Comparison of ENCODE assay signal across 8 mouse cellular contexts in the genomic region with DNA sequence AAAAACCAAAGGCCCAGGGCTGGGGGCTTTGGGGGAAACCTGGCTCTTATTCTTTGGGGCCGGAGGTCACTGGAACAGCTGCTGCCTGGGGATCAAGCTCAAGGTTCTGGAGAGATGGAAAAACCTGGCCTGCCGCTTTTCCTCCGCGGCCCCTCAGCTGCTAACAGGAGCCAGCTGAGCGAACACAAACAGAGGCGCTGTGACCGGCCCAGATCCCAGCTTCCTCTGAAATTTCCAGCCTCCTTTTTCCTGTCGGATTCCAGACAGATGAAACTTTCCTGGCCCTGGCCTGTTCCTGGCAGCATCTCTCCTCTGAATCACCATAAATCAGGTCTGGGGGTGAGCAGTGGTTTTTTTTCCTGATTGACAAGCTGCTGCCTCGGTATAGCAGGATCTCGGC. TPM values are rescaled to one million over a fixed set of nuclear protein-coding genes. Genes with fewer than 3 reads are reported as not detected.
DNase-seq lines count a peak whose midpoint lies in the region; ATAC-seq lines count a peak whose summit lies in the region.
"Had no signal": no experiment of that assay in that cellular context is flagged by ENCODE, and none has a peak within 500 bp of the region (broad histone marks: within the 10 kb centered on the region; RNA-seq: fewer than 3 reads in every experiment).

No protein-coding gene starts in this region.

- peak; percentile 83 for ATAC-seq in embryonic facial prominence, embryonic 14.5 days (ENCODE audit: low read depth)
- ATAC-seq in stomach, embryonic 16.5 days (ENCODE audit: insufficient read depth, low FRiP score), result peak; percentile 70; the same call in 1 of the 2 replicates

- peaks cover 21% of the 10 kb centered on the region for H3K4me1 ChIP-seq in embryonic facial prominence, embryonic 14.5 days (ENCODE audit: control insufficient read depth, insufficient read depth, low read length)
- H3K4me1 ChIP-seq in stomach, embryonic 16.5 days (ENCODE audit: control insufficient read depth, insufficient read depth, low read length), result peaks cover 21% of the 10 kb centered on the region

- H3K9me3 ChIP-seq in embryonic facial prominence, embryonic 14.5 days (ENCODE audit: control insufficient read depth, low read length), result no peaks in the 10 kb centered on the region
- H3K9me3 ChIP-seq in stomach, embryonic 16.5 days (replicated peaks; ENCODE audit: control insufficient read depth, low read length), result no peaks in the 10 kb centered on the region
- H3K9me3 ChIP-seq: neural tube, embryonic 12.5 days had no signal

- peak; percentile 19 to 32 for DNase-seq in adrenal gland, postnatal 36 days
- peak; percentile 93 for DNase-seq in embryonic facial prominence, embryonic 14.5 days (ENCODE audit: low spot score)
- peak; percentile 80 to 83 for DNase-seq in heart, postnatal 10 days
- DNase-seq in kidney, postnatal 4 days, result peak; percentile 71 to 80
- DNase-seq in spleen, adult 18-20 months, result no peak
- no peak for DNase-seq in thymus, postnatal 10 days (ENCODE audit: low spot score in 2 of 2)

- H3K36me3 ChIP-seq in embryonic facial prominence, embryonic 14.5 days (ENCODE audit: control insufficient read depth, insufficient read depth, low read length), result no peaks in the 10 kb centered on the region
- H3K36me3 ChIP-seq in stomach, embryonic 16.5 days (ENCODE audit: control insufficient read depth, insufficient read depth, low read length), result no peaks in the 10 kb centered on the region
- H3K36me3 ChIP-seq: neural tube, embryonic 12.5 days had no signal

- H3K27me3 ChIP-seq in embryonic facial prominence, embryonic 14.5 days (replicated peaks; ENCODE audit: control insufficient read depth, insufficient read depth, low read length), result no peaks in the 10 kb centered on the region
- H3K27me3 ChIP-seq in stomach, embryonic 16.5 days (ENCODE audit: control insufficient read depth, insufficient read depth, low read length), result no peaks in the 10 kb centered on the region
- H3K27me3 ChIP-seq: neural tube, embryonic 12.5 days had no signal

- peak overlapping the region; percentile 35 for H3K4me2 ChIP-seq in embryonic facial prominence, embryonic 14.5 days (ENCODE audit: low read depth, low read length)
- 0 out of 2 replicates have a peak overlapping the region, but pooled peaks have one; percentile 7 for H3K4me2 ChIP-seq in stomach, embryonic 16.5 days (ENCODE audit: low read depth, low read length)
- H3K4me2 ChIP-seq: neural tube, embryonic 12.5 days had no signal

- H3K4me3 ChIP-seq in embryonic facial prominence, embryonic 14.5 days (ENCODE audit: low read depth, low read length), result no peak overlapping the region
- H3K4me3 ChIP-seq in stomach, embryonic 16.5 days (replicated peaks; ENCODE audit: low read length), result no peak overlapping the region
- H3K4me3 ChIP-seq: neural tube, embryonic 12.5 days had no signal

- H3K9ac ChIP-seq in embryonic facial prominence, embryonic 14.5 days (ENCODE audit: low read depth, low read length), result peak overlapping the region; percentile 5; the same call in 1 of the 2 replicates
- H3K9ac ChIP-seq in stomach, embryonic 16.5 days (ENCODE audit: low read length), result peak overlapping the region; percentile 46; the same call in 1 of the 2 replicates
- H3K9ac ChIP-seq: neural tube, embryonic 12.5 days had no signal

- WGBS in embryonic facial prominence, embryonic 14.5 days, result 13% methylated on average over 9 of the region's 10 CpGs
- 6% methylated on average over 10 of the region's 10 CpGs for WGBS in stomach, embryonic 16.5 days

- peak overlapping the region; percentile 85 for H3K27ac ChIP-seq in embryonic facial prominence, embryonic 14.5 days (replicated peaks; ENCODE audit: low read depth, low read length)
- H3K27ac ChIP-seq in stomach, embryonic 16.5 days (ENCODE audit: low read length), result peak overlapping the region; percentile 70
- H3K27ac ChIP-seq: neural tube, embryonic 12.5 days had no signal

- intact Hi-C loops in heart, postnatal 10 days (cut with DNase I), result loop anchor here (5.0 kb wide), 1 partner anchor 52 kb away; no protein-coding TSS in a partner anchor

RNA-seq across cellular contexts. Expression of a gene that starts 44.9 kb away (rescaled TPM):
- total RNA-seq in adrenal gland, postnatal 36 days (2021), result 1 to 10 TPM; 1.2 to 3.0 TPM
- polyA plus RNA-seq in embryonic facial prominence, embryonic 14.5 days (2014; fragmentation: Nextera tagmentation; extraction: Ambion mirVana), result 9.3 and 11.8 TPM in 2 replicates
- total RNA-seq in heart, postnatal 10 days (2021), result 1 to 10 TPM; 2.1 to 2.7 TPM
- polyA plus RNA-seq in stomach, embryonic 16.5 days (2015; fragmentation: Nextera tagmentation; extraction: Ambion mirVana), result 4.9 and 6.6 TPM in 2 replicates

Comparison
In these comparisons a context has a peak if more than half of its experiments do, and no peak if none do; other contexts are left out.
1. DNase-seq: peak in adrenal gland, postnatal 36 days (2 of 2), embryonic facial prominence, embryonic 14.5 days (single experiment), heart, postnatal 10 days (2 of 2) and kidney, postnatal 4 days (2 of 2); none in spleen, adult 18-20 months (0 of 2) and thymus, postnatal 10 days (0 of 2).